Mouse (Mus musculus) embryonic facial prominence, embryonic 14.5 days (tissue): ENCODE data around the gene Slc35d2. TPM values are rescaled to one million over a fixed set of nuclear protein-coding genes. Genes with fewer than 3 reads are reported as not detected.

Experiments
- ATAC-seq: fragments of 200-750 bp; cut with Nextera tagmentation; 2 replicates; pipeline ENCODE4 v1.8.0; 2017; ENCODE audit warnings: low read depth, moderate number of reproducible peaks, moderate TSS enrichment
- DNase-seq: peaks from one replicate; pipeline ENCODE4 v3.0.0-alpha.2; 2015; ENCODE audit warnings: low spot score
- H3K27ac ChIP-seq: fragments of 300-500 bp; sonication (generic); replicated peaks from 2 replicates; pipeline ENCODE4 v1.5.1; 2014; ENCODE audit warnings: low read depth, mild to moderate bottlenecking, low read length, moderate library complexity
- H3K27me3 ChIP-seq: fragments of 300-500 bp; sonication (generic); replicated peaks from 2 replicates; pipeline ENCODE4 v1.6.1; 2014; ENCODE audit warnings: low read length; ENCODE audit not compliant: control insufficient read depth, insufficient read depth
- H3K36me3 ChIP-seq: fragments of 300-500 bp; sonication (generic); 2 replicates; pipeline ENCODE4 v1.6.1; 2014; ENCODE audit warnings: low read length, mixed read lengths; ENCODE audit not compliant: control insufficient read depth, insufficient read depth
- H3K4me1 ChIP-seq: fragments of 300-500 bp; sonication (generic); 2 replicates; pipeline ENCODE4 v1.6.1; 2014; ENCODE audit warnings: antibody characterized with exemption, low read length; ENCODE audit not compliant: control insufficient read depth, insufficient read depth
- H3K4me2 ChIP-seq: fragments of 300-500 bp; sonication (generic); 2 replicates; pipeline ENCODE4 v1.6.1; 2014; ENCODE audit warnings: low read depth, mild to moderate bottlenecking, low read length, moderate library complexity, mixed read lengths
- H3K4me3 ChIP-seq: fragments of 300-500 bp; sonication (generic); 2 replicates; pipeline ENCODE4 v1.5.1; 2014; ENCODE audit warnings: low read depth, mild to moderate bottlenecking, low read length
- H3K9ac ChIP-seq: fragments of 300-500 bp; sonication (generic); 2 replicates; pipeline ENCODE4 v1.6.1; 2014; ENCODE audit warnings: low read depth, mild to moderate bottlenecking, low read length, moderate library complexity, mixed read lengths
- H3K9me3 ChIP-seq: fragments of 300-500 bp; sonication (generic); 2 replicates; pipeline ENCODE4 v1.6.1; 2016; ENCODE audit warnings: low read length; ENCODE audit not compliant: control insufficient read depth
- WGBS: fragments of 180-500 bp; shearing (Covaris S2); extraction: QIAGEN DNeasy Blood & Tissue Kit; methylation state at CpG from one replicate; pipeline ENCODE4 v1.1.7; 2014; 5-methylcytosine and 5-hydroxymethylcytosine counted together
- polyA plus RNA-seq: library from polyadenylated mRNA; unstranded; fragments of >200 nt; fragmentation: Nextera tagmentation; extraction: Ambion mirVana; gene quantifications from 2 replicates; pipeline ENCODE4 v1.2.1, GENCODE M21; 2014

Gene Slc35d2
- polyA plus RNA-seq, 1 experiment from 2014 or later = 5.7 TPM

DNA sequence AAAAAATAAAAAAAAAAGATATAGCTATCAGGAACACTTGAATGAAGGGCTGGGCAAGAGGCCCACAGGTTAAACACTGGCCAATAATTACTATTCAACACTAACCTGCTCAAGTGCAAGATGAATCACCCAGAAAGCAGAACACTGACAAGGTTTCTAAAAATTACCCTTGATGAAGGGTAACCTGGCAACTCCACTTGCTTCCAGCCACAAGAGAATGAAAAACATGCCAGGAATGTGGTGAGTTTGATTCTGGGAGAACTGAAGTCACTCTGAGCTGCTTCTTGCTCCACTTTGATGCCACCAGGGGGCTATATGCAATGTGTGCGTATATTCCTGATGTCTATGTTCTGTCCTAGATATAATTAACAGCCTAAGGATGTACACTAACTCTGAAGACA lies 26.0 kb upstream of the Slc35d2 start:
- WGBS = 7% methylated on average over 1 of the region's 1 CpGs
- Histone ChIP-seq H3K27ac (no peak overlapping the region), H3K9ac (no peak overlapping the region), H3K36me3 (no peaks in the 10 kb centered on the region), H3K4me3 (no peak overlapping the region), H3K27me3 (no peaks in the 10 kb centered on the region), H3K9me3 (no peaks in the 10 kb centered on the region), H3K4me1 (no peaks in the 10 kb centered on the region; the same call in 1 of the 2 replicates), H3K4me2 (no peak overlapping the region)
- no peak for ATAC-seq
- peak; percentile 86 for DNase-seq

DNA sequence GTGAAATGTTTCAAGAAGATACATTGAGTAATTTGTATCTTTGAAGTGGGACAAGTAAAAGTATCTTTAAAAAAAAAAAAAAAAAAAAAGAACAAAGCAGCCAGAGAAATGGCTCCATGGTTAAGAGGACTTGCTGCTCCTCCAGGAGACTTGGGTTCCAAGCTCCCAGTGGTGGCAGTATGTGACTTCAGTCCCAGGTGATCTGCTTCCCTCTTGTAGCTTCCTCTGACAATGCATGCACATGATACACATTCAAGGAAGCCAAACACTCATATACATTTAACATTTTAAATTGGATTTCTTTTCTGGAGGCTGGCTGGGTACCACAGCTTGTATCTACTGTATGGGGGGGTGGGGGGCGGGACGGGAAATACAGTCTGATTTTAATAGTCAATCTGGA lies 25.5 kb upstream of the Slc35d2 start:
- WGBS = 59% methylated on average over 2 of the region's 2 CpGs
- ATAC-seq = no peak
- Histone ChIP-seq H3K36me3 (no peaks in the 10 kb centered on the region), H3K4me2 (no peak overlapping the region), H3K9ac (no peak overlapping the region), H3K9me3 (no peaks in the 10 kb centered on the region), H3K27ac (no peak overlapping the region), H3K27me3 (no peaks in the 10 kb centered on the region), H3K4me3 (no peak overlapping the region), H3K4me1 (peaks cover 2% of the 10 kb centered on the region; the same call in 1 of the 2 replicates)
- peak; percentile 5 for DNase-seq

GRCm38 (mm10) chr13:64153751-64154267 lies 24.6 kb upstream of the Slc35d2 start:
- peak overlapping the region; percentile 86 for H3K4me2 ChIP-seq
- peaks cover 2% of the 10 kb centered on the region; the same call in 1 of the 2 replicates for H3K4me1 ChIP-seq
- H3K9ac ChIP-seq = peak overlapping the region; percentile 49
- peak overlapping the region; percentile 39 for H3K27ac ChIP-seq
- ATAC-seq (peak; percentile 5), DNase-seq (peak; percentile 80)
- WGBS = 1% methylated on average over 18 of the region's 18 CpGs
- no peaks in the 10 kb centered on the region for H3K27me3 ChIP-seq
- peak overlapping the region; percentile 81 for H3K4me3 ChIP-seq
- H3K36me3 ChIP-seq = no peaks in the 10 kb centered on the region
- H3K9me3 ChIP-seq = no peaks in the 10 kb centered on the region

DNA sequence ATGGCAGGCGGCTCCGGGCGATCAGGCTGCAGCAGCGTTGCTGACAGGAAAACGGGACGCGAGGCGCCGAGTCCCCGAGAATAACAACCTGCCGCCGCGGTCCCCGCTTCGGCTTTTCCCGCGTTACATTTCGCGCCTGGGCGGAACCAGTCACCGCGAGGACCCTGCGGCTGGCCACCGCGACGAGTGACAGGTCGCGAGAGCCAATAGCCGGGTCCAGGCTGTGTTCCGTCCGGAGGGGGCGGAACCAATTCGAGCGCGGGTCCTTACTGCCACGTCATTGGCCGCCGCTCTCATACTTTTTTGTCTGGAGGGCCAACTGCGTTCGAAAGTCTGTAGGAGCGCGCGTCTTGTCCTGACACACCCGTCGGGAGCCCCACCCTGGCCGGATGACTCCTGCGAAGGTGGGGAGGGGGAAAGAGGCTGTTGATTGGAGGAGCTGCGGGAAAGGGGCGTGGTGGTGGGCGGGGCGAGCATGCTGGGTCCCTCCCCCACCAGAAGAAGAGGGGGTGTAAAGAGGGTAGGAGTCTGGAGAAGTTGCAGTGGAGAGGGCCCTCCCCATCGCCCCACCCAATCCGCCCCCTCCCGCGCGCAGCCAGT lies 24.0 kb upstream of the Slc35d2 start, which contains the start of gene Zfp367:
Zfp367 (minus strand) TSS at position 120 of the 600 bp plus-strand sequence.
- Histone ChIP-seq H3K4me1 (peaks cover 2% of the 10 kb centered on the region; the same call in 1 of the 2 replicates), H3K36me3 (no peaks in the 10 kb centered on the region), H3K9ac (peak within 1 kb of the TSS; percentile 79), H3K27me3 (no peaks in the 10 kb centered on the region), H3K27ac (peak within 1 kb of the TSS; percentile 90), H3K4me2 (peak within 1 kb of the TSS; percentile 86), H3K4me3 (peak within 1 kb of the TSS; percentile 81), H3K9me3 (no peaks in the 10 kb centered on the region)
- WGBS = 0% methylated on average over 22 of the region's 56 CpGs
- ATAC-seq (peak; percentile 96), DNase-seq (peak; percentile 100)

GRCm38 (mm10) chr13:64152671-64153082 lies 23.5 kb upstream of the Slc35d2 start:
- DNase-seq = peak; percentile 13
- Histone ChIP-seq H3K9ac (peak overlapping the region; percentile 79), H3K4me3 (peak overlapping the region; percentile 81), H3K27ac (peak overlapping the region; percentile 90), H3K27me3 (no peaks in the 10 kb centered on the region), H3K36me3 (no peaks in the 10 kb centered on the region), H3K9me3 (no peaks in the 10 kb centered on the region), H3K4me2 (peak overlapping the region; percentile 86), H3K4me1 (peaks cover 2% of the 10 kb centered on the region; the same call in 1 of the 2 replicates)
- ATAC-seq = peak; percentile 13
- 0% methylated on average over 14 of the region's 61 CpGs for WGBS

GRCm38 (mm10) chr13:64152241-64152669 lies 23.1 kb upstream of the Slc35d2 start:
- H3K36me3 ChIP-seq = no peaks in the 10 kb centered on the region
- 0% methylated on average over 21 of the region's 42 CpGs for WGBS
- no peaks in the 10 kb centered on the region for H3K9me3 ChIP-seq
- no peaks in the 10 kb centered on the region for H3K27me3 ChIP-seq
- H3K9ac ChIP-seq = peak overlapping the region; percentile 79
- ATAC-seq (peak; percentile 0; the same call in 1 of the 2 replicates), DNase-seq (peak; percentile 86)
- peak overlapping the region; percentile 81 for H3K4me3 ChIP-seq
- peak overlapping the region; percentile 90 for H3K27ac ChIP-seq
- peaks cover 2% of the 10 kb centered on the region; the same call in 1 of the 2 replicates for H3K4me1 ChIP-seq
- peak overlapping the region; percentile 86 for H3K4me2 ChIP-seq

DNA sequence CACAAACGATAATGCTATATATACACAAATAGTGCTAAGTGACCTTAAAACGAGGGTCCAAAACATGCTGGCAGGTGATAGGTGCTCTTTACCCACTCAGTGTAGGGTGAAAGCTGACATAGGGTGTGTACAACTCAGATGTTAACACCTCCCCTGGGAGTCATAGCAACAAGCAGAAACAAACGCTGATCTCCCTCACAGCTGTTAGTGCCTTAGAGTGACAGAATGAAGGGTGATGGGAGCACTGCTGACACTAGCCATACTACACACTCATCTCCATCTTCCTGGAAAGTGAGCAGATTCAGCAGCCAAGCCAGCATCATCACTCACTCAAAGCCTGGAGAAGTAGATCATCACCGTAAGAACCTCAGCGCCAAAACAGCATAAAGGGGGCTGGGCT lies 21.0 kb upstream of the Slc35d2 start:
- Histone ChIP-seq H3K4me2 (no peak overlapping the region), H3K9me3 (no peaks in the 10 kb centered on the region), H3K4me3 (no peak overlapping the region), H3K9ac (no peak overlapping the region), H3K27me3 (no peaks in the 10 kb centered on the region), H3K27ac (no peak overlapping the region), H3K4me1 (peaks cover 2% of the 10 kb centered on the region; the same call in 1 of the 2 replicates), H3K36me3 (no peaks in the 10 kb centered on the region)
- ATAC-seq (no peak), DNase-seq (peak; percentile 23)
- 64% methylated on average over 5 of the region's 5 CpGs for WGBS

DNA sequence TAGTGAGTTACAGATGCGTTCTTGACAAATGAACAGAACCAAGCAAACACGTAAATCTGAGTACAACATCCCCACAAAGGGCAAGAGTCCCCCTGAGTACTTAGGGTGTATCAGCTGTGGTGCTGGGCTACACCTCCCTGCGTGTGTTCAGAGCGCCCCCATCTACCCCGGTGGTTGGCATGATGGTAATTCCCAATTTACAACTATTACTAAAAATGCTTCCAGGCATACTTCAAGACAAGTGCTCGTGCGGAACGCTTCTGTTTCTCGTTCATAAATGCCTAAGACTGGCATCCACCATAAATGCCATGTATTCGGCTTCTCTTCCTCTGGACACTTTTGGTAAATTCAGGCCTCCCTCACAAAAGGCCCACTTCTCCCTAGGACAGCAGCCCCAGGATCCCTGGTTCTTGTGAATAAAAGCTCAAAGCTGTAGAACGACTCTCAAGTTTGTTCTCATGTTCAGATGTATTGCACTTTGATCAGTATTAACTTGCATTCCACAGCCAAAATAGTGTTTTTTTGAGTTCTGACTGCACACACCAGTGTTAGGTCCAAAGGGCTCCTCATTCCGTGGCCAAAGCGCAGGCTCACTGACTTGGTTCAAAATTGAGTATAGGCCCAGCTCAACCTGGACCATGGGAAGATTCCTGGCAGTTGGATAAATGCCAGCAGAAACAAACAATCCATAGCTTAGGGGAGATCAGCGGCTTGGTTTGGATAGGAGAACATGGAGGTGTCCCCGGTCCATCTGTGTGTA lies 628 bp upstream of the Slc35d2 start:
- Histone ChIP-seq H3K4me2 (peak overlapping the region; percentile 72), H3K4me1 (peaks cover 2% of the 10 kb centered on the region; the same call in 1 of the 2 replicates), H3K27me3 (no peaks in the 10 kb centered on the region), H3K27ac (peak overlapping the region; percentile 42; the same call in 1 of the 2 replicates), H3K9ac (peak overlapping the region; percentile 73), H3K36me3 (peaks cover 18% of the 10 kb centered on the region), H3K4me3 (peak overlapping the region; percentile 62), H3K9me3 (no peaks in the 10 kb centered on the region)
- DNase-seq (peak; percentile 77), ATAC-seq (peak; percentile 75)
- 34% methylated on average over 15 of the region's 15 CpGs for WGBS
